Mouse (Mus musculus): ENCODE data around the gene Hrasls5. TPM values are rescaled to one million over a fixed set of nuclear protein-coding genes. Genes with fewer than 3 reads are reported as not detected.

The Hrasls5 gene
- total and polyA plus RNA-seq, 3 experiments: not detected

DNA sequence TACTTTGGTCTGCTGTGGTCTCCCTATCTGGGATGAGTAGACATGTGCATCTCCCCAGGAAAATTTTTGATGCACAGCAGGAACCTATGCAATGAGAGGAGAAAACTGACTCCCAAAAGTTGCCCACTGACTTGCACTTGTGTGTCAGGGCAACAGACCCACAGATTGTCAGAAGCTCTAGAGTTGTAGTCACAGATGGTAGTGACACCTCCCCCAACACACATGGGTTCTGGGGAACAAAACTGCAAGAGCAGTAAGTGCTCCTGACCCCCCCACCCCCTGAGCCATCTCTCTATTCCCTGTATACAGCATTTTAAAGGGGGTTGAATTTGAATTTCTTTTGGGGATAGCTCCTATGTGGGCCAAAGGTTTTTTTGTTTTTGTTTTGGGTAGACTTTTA lies 21.5 kb upstream of the Hrasls5 start:
- no peak for DNase-seq (ENCODE audit: extremely low read depth)
- Histone ChIP-seq H3K79me2 (replicated peaks; ENCODE audit: control insufficient read depth, extremely low read depth, insufficient read depth, poor library complexity, severe bottlenecking) (no peaks in the 10 kb centered on the region), H3K4me1 (ENCODE audit: control insufficient read depth in 1 of 2, insufficient read depth in 2 of 2) (peaks cover 0 to 3% of the 10 kb centered on the region in 2 experiments; a peak in 2 of 4 replicates), H3K27me3 (replicated peaks) (no peaks in the 10 kb centered on the region), H3K9ac (ENCODE audit: insufficient read depth, low read depth) (no peak overlapping the region), H3K36me3 (replicated peaks in 1 of 2; ENCODE audit: control insufficient read depth in 1 of 2, insufficient read depth in 1 of 2, low read length in 1 of 2) (peaks cover 9 to 14% of the 10 kb centered on the region in 2 experiments), H3K9me3 (replicated peaks; ENCODE audit: low read length) (peaks cover 4% of the 10 kb centered on the region), H3K4me2 (ENCODE audit: insufficient read depth, low read depth, poor library complexity, severe bottlenecking) (no peak overlapping the region), H3K4me3 (replicated peaks in 1 of 3; ENCODE audit: low read depth in 2 of 3, low read length in 2 of 3, poor library complexity in 1 of 3) (no peak overlapping the region), H3K27ac (ENCODE audit: insufficient read depth, low read depth) (no peak overlapping the region)
- in situ Hi-C loops (cut with MboI; ENCODE audit: low pct_ligation_motif_present, low pct_unique_long_range_greater_than_20kb, low sequenced_read_pairs): no loop called here
- no peak for TF ChIP-seq POLR2AphosphoS2 (IDR thresholded peaks at IDR 0.05; ENCODE audit: low read depth, low read length)
- no peak for TF ChIP-seq EP300 (IDR thresholded peaks at IDR 0.05; ENCODE audit: low read length)
- dilution Hi-C loops (cut with MboI; ENCODE audit: extremely low pct_ligation_motif_present, extremely low pct_unique_long_range_greater_than_20kb, low sequenced_read_pairs): no loop called here

DNA sequence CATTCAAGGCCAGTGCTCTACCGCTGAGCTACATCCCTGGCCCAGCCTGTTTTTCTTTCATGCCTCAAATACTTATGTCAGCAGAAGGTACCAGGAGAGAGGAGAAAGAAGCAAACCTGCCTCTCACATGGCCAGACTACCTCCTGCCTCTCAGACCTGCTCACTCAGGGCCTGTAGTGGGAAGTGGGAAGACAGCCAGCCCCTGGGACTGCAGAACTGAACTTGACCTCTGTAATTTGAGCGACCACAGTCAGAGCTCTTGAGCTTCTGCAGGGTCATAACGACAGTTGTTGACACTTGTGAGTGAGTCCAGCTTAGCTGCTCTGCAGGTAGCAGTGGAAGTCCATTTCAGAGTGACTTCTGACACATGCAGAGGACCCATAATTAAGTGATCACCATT lies 20.3 kb upstream of the Hrasls5 start:
- peaks cover 4 to 7% of the 10 kb centered on the region in 2 experiments for H3K36me3 ChIP-seq (replicated peaks in 1 of 2; ENCODE audit: control insufficient read depth in 1 of 2, insufficient read depth in 1 of 2, low read length in 1 of 2)
- TF ChIP-seq MAZ (IDR thresholded peaks at IDR 0.05; ENCODE audit: low read depth, low read length) (no peak), MAFK (IDR thresholded peaks at IDR 0.05; ENCODE audit: insufficient replicate concordance, low read length) (no peak), SIN3A (IDR thresholded peaks at IDR 0.05; ENCODE audit: low read length) (no peak), MAX (IDR thresholded peaks at IDR 0.05; ENCODE audit: low read length) (no peak), ZC3H11A (IDR thresholded peaks at IDR 0.05; ENCODE audit: low read depth, low read length) (no peak)
- H3K4me2 ChIP-seq (ENCODE audit: insufficient read depth, low read depth, poor library complexity, severe bottlenecking): no peak overlapping the region
- dilution Hi-C loops (cut with MboI; ENCODE audit: extremely low pct_ligation_motif_present, extremely low pct_unique_long_range_greater_than_20kb, low sequenced_read_pairs): no loop called here
- no peaks in the 10 kb centered on the region for H3K27me3 ChIP-seq (replicated peaks)
- H3K27ac ChIP-seq (ENCODE audit: insufficient read depth, low read depth): no peak overlapping the region
- no peak overlapping the region for H3K9ac ChIP-seq (ENCODE audit: insufficient read depth, low read depth)
- no peak overlapping the region for H3K4me3 ChIP-seq (replicated peaks in 1 of 3; ENCODE audit: low read depth in 2 of 3, low read length in 2 of 3, poor library complexity in 1 of 3)
- no peaks in the 10 kb centered on the region for H3K79me2 ChIP-seq (replicated peaks; ENCODE audit: control insufficient read depth, extremely low read depth, insufficient read depth, poor library complexity, severe bottlenecking)
- peaks cover 0 to 3% of the 10 kb centered on the region in 2 experiments; a peak in 2 of 4 replicates for H3K4me1 ChIP-seq (ENCODE audit: control insufficient read depth in 1 of 2, insufficient read depth in 2 of 2)
- peaks cover 4% of the 10 kb centered on the region for H3K9me3 ChIP-seq (replicated peaks; ENCODE audit: low read length)
- no peak for DNase-seq (ENCODE audit: extremely low read depth)
- in situ Hi-C loops (cut with MboI; ENCODE audit: low pct_ligation_motif_present, low pct_unique_long_range_greater_than_20kb, low sequenced_read_pairs): no loop called here

DNA sequence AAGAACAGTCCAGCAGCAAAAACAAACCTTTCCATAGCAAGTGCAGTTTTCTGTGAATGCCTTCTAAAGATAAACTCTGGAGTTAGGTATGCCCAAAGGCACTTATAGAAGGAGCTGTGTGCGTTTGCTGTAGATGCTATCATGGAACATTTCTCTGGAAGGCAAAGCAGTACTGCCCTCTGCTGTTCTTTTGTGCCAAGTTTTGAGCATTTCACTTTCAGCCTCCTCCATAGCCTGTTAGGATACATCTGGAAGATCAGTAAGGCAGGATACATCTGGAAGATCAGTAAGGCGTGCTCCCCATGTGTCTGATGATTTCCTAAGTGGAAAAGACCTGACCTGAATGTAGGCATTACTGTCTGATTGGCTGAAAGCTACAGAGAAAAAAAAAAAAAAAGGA lies 16.8 kb upstream of the Hrasls5 start:
- DNase-seq (ENCODE audit: extremely low read depth): peak; percentile 38
- Histone ChIP-seq H3K4me1 (ENCODE audit: control insufficient read depth in 1 of 2, insufficient read depth in 2 of 2) (peaks cover 0 to 3% of the 10 kb centered on the region in 2 experiments; a peak in 2 of 4 replicates), H3K27me3 (replicated peaks) (no peaks in the 10 kb centered on the region), H3K4me2 (ENCODE audit: insufficient read depth, low read depth, poor library complexity, severe bottlenecking) (no peak overlapping the region), H3K79me2 (replicated peaks; ENCODE audit: control insufficient read depth, extremely low read depth, insufficient read depth, poor library complexity, severe bottlenecking) (no peaks in the 10 kb centered on the region), H3K27ac (ENCODE audit: insufficient read depth, low read depth) (no peak overlapping the region), H3K9ac (ENCODE audit: insufficient read depth, low read depth) (no peak overlapping the region), H3K36me3 (replicated peaks in 1 of 2; ENCODE audit: control insufficient read depth in 1 of 2, insufficient read depth in 1 of 2, low read length in 1 of 2) (no peaks in the 10 kb centered on the region), H3K9me3 (replicated peaks; ENCODE audit: low read length) (no peaks in the 10 kb centered on the region), H3K4me3 (replicated peaks in 1 of 3; ENCODE audit: low read depth in 2 of 3, low read length in 2 of 3, poor library complexity in 1 of 3) (no peak overlapping the region)
- TF ChIP-seq MAZ (IDR thresholded peaks at IDR 0.05; ENCODE audit: low read depth, low read length) (no peak), NRF1 (IDR thresholded peaks at IDR 0.05; ENCODE audit: low read depth, low read length) (no peak), MEF2A (IDR thresholded peaks at IDR 0.05; ENCODE audit: borderline replicate concordance, low read depth, low read length) (no peak), BHLHE40 (IDR thresholded peaks at IDR 0.05; ENCODE audit: low read depth, low read length) (no peak), ZNF384 (IDR thresholded peaks at IDR 0.05; ENCODE audit: low read depth, low read length) (no peak), SMC3 (IDR thresholded peaks at IDR 0.05; ENCODE audit: low read depth, low read length) (peak; percentile 93), RAD21 (IDR thresholded peaks at IDR 0.05; ENCODE audit: low read depth, low read length) (peak; percentile 83), MAX (IDR thresholded peaks at IDR 0.05; ENCODE audit: low read length) (no peak), ZC3H11A (IDR thresholded peaks at IDR 0.05; ENCODE audit: low read depth, low read length) (peak; percentile 77), CTCF (conservative IDR thresholded peaks at IDR 0.05 in 1 of 2, IDR thresholded peaks at IDR 0.05 in 1 of 2; ENCODE audit: low read depth in 2 of 2, low read length in 2 of 2) (peak; percentile 23 to 88; a peak in 2 of 4 replicates), GABPA (IDR thresholded peaks at IDR 0.05; ENCODE audit: insufficient replicate concordance, low read depth, low read length) (no peak), CHD1 (IDR thresholded peaks at IDR 0.05; ENCODE audit: low read depth, low read length) (no peak), MAFK (IDR thresholded peaks at IDR 0.05; ENCODE audit: insufficient replicate concordance, low read length) (no peak), USF2 (conservative IDR thresholded peaks at IDR 0.05; ENCODE audit: low read depth, low read length) (no peak), IRF4 (IDR thresholded peaks at IDR 0.05; ENCODE audit: low read depth, low read length) (no peak), ZMIZ1 (IDR thresholded peaks at IDR 0.05; ENCODE audit: low read depth, low read length) (no peak), MYC (IDR thresholded peaks at IDR 0.05; ENCODE audit: low read depth, low read length) (no peak)
- in situ Hi-C loops (cut with MboI; ENCODE audit: low pct_ligation_motif_present, low pct_unique_long_range_greater_than_20kb, low sequenced_read_pairs): loop anchor here (5.0 kb wide), 1 partner anchor 63 kb away; no protein-coding TSS in a partner anchor
- dilution Hi-C loops (cut with MboI; ENCODE audit: extremely low pct_ligation_motif_present, extremely low pct_unique_long_range_greater_than_20kb, low sequenced_read_pairs): no loop called here

All from CH12.LX (cell line).